Mouse (Mus musculus) lung, embryonic 15.5 days (tissue): ENCODE measurements around the gene Socs5. TPM values are rescaled to one million over a fixed set of nuclear protein-coding genes. Genes with fewer than 3 reads are reported as not detected.

Experiments used
- ATAC-seq: fragments of 200-750 bp; cut with Nextera tagmentation; 2 replicates; pipeline ENCODE4 v1.8.0; 2017; ENCODE audit warnings: moderate number of reproducible peaks, borderline replicate concordance; ENCODE audit not compliant: low FRiP score, low TSS enrichment; ENCODE audit errors: extremely low read depth
- H3K27ac ChIP-seq: fragments of 300-500 bp; sonication (generic); 2 replicates; pipeline ENCODE4 v1.5.1; 2015; ENCODE audit warnings: moderate library complexity, mild to moderate bottlenecking, inconsistent platforms
- H3K27me3 ChIP-seq: fragments of 300-500 bp; sonication (generic); 2 replicates; pipeline ENCODE4 v1.6.1; 2015; ENCODE audit warnings: inconsistent platforms
- H3K36me3 ChIP-seq: fragments of 300-500 bp; sonication (generic); 2 replicates; pipeline ENCODE4 v1.6.1; 2015; ENCODE audit warnings: inconsistent platforms
- H3K4me1 ChIP-seq: fragments of 300-500 bp; sonication (generic); 2 replicates; pipeline ENCODE4 v1.6.1; 2015; ENCODE audit warnings: inconsistent platforms
- H3K4me2 ChIP-seq: fragments of 300-500 bp; sonication (generic); 2 replicates; pipeline ENCODE4 v1.6.1; 2015; ENCODE audit warnings: inconsistent platforms, mild to moderate bottlenecking, moderate library complexity
- H3K4me3 ChIP-seq: fragments of 300-500 bp; sonication (generic); 2 replicates; pipeline ENCODE4 v1.5.1; 2015; ENCODE audit warnings: mild to moderate bottlenecking, inconsistent platforms
- H3K9ac ChIP-seq: fragments of 300-500 bp; sonication (generic); 2 replicates; pipeline ENCODE4 v1.6.1; 2015; ENCODE audit warnings: inconsistent platforms
- H3K9me3 ChIP-seq: fragments of 300-500 bp; sonication (generic); 2 replicates; pipeline ENCODE4 v1.6.1; 2016; ENCODE audit warnings: inconsistent platforms
- WGBS: fragments of 180-500 bp; shearing (Covaris S2); methylation state at CpG from one replicate; pipeline ENCODE4 v1.1.7; 2015; 5-methylcytosine and 5-hydroxymethylcytosine counted together
- polyA plus RNA-seq: library from polyadenylated mRNA; unstranded; fragments of >200 nt; fragmentation: Nextera tagmentation; extraction: Ambion mirVana; gene quantifications from 2 replicates; pipeline ENCODE4 v1.2.1, GENCODE M21; 2015

The Socs5 gene
- polyA plus RNA-seq, 1 experiment from 2014 or later, result 14.2 TPM

DNA sequence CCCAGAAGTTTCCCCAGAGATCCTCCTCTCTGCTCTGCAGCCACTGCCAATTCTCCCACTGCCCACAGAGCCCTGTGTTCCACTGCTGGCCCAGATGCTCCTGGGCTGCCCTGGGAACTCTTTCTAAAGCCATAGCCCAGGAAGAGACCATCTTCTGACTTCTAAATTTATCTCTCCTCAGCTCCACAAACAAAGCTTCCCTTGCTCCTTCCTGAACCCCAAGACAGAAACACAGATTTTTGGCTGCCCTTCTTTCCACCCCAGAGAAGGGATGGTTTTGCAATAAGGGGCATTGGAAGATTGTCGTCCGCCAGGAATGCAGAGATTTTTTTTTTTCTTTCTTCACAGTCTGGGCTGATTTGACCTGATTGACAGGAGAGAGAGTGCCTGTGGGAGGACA, 66.5 kb downstream of the Socs5 start:
- peak; percentile 43; the same call in 1 of the 2 replicates for ATAC-seq

DNA sequence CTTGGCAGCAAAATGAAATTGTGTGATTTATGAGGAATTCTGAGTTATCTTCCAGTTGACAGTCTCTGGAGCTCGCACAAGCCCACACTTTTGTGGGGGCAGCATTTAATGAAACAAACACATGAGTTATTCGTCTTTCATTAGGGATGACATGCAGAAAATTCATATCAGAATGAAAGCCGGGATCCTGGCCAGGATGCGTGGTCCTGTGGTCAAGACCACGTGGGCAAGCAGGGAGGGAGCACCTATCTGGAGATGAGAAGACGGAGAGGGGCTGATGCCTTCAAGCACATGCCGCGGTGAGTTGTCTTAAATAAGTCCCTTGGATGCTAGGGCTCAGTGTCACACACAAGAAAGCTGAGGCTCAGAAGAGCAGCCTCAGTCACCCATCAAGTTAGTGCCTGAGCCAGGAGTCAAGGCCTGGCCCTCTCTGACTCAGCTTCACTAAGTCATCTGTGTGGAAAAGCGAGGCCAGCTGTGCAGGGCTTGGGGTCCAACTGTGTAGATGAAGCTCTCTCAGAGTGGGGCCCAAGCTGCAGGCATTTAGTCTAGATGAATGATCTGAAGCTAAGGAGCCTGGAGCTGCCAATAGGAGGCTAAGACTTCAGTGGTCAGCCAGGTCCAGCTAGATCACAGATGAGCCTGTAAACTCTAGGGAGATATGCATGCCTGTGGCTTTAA, 67.3 kb downstream of the Socs5 start:
- H3K4me1 ChIP-seq, result peaks cover 43% of the 10 kb centered on the region
- H3K27me3 ChIP-seq, result no peaks in the 10 kb centered on the region
- peak overlapping the region; percentile 73 for H3K27ac ChIP-seq
- H3K4me2 ChIP-seq, result no peak overlapping the region
- H3K9ac ChIP-seq, result no peak overlapping the region
- H3K4me3 ChIP-seq, result no peak overlapping the region
- no peaks in the 10 kb centered on the region for H3K9me3 ChIP-seq
- no peaks in the 10 kb centered on the region for H3K36me3 ChIP-seq
- WGBS, result 55% methylated on average over 9 of the region's 9 CpGs
- ATAC-seq, result peak; percentile 40; the same call in 1 of the 2 replicates

More for the DNA sequence above, 66.5 kb downstream of the Socs5 start:
- H3K36me3 ChIP-seq, result no peaks in the 10 kb centered on the region
- no peaks in the 10 kb centered on the region for H3K27me3 ChIP-seq
- H3K9me3 ChIP-seq, result no peaks in the 10 kb centered on the region
- H3K27ac ChIP-seq, result peak overlapping the region; percentile 73
- H3K4me2 ChIP-seq, result no peak overlapping the region
- 40% methylated on average over 2 of the region's 2 CpGs for WGBS
- no peak overlapping the region for H3K4me3 ChIP-seq
- peaks cover 38% of the 10 kb centered on the region for H3K4me1 ChIP-seq
- no peak overlapping the region for H3K9ac ChIP-seq

DNA sequence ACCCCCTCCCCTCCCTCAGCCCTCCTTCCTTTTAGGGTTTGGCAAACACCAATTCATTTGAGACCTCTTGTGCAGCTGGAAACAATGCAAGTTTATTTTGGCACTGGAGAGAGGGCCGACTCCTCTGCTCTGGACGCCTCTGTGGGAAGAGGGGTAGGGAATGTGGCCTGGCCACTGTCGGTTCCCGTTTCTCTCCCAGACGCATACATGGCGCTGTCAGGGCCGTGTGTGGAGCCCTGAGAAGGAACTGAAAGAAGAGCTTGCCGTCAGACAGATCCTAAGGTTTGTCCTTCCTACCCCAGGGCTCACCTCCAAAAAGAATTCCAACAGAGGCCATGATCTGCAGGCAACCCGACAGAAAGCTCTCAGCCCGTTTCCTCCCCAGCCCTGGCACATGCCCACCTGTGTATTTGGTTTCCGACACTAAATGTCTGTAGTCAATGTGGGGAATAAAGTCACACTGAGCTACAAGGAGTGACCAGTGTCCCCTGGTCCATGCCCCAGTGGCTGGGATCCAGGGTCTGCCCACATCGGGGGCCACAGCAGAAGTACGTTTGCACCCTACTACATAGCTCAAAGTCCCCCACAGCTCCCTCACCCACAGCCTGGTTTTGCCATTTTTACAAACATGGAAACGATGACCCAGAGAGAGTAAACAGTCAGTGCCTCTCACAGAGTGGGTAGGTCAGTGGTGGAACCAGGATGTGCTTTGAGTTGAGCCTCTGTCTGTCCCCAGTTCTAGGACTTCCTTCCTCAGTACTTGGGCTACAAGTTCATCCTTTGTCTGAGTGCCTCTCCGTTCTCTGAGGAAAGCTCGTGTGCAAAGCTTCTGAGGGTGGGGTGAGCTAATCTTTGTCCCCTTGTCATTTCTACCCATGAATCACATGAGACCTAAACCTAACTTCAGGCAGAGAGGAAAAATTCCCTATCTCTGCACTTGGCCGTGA, 68.9 kb downstream of the Socs5 start:
- Histone ChIP-seq H3K9ac (no peak overlapping the region), H3K9me3 (no peaks in the 10 kb centered on the region), H3K27ac (peak overlapping the region; percentile 73), H3K4me3 (no peak overlapping the region), H3K27me3 (no peaks in the 10 kb centered on the region), H3K36me3 (no peaks in the 10 kb centered on the region), H3K4me1 (peaks cover 43% of the 10 kb centered on the region), H3K4me2 (no peak overlapping the region)
- ATAC-seq, result peak; percentile 39; the same call in 1 of the 2 replicates
- WGBS, result 43% methylated on average over 17 of the region's 17 CpGs

DNA sequence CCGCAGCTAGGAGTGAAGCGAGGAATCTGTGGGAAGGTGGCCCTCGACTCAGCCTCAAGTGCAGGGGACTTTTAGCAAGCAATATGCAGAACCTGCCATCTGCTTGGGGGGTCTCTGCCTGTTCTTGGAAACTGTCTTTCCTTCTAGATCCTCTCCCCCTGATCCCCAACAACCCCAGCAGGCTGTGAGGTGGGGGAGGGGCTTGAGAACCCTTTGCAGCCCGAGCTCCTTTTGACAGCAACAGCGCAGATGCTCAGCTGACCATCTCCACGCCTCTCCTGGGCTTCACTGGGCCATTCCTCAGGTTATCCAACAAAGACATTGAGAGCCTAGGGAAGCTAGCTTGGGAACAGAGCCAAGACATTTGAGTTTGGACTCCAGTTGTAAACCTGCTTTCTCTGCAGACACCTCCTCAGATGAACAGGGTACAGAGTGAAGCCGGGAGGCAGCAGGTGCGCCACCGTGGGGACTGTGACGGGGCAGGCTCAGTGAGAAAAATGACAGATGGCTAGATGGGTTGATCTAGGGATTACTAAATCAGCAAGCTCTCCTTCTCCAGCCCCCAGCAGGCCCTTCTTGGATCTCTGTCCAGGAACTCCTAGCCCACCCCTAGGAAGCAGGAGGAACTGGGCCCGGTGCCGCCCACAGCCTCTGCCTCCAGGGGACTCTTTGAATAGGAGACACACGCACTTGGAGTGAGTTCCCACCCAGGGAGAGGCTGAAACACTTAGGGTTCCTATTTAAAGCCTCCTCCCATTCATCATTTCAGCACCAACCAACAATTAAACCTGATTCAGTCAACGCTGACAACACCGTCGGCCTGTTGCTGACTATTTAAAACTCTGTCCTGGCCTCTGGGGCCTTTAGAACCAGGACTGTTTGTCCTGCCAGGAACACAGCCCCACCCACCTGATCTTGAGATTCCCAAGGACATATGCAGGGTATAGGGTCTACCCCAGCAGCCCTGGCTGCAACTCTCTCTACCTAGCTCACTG, 71.4 kb downstream of the Socs5 start:
- Histone ChIP-seq H3K4me2 (no peak overlapping the region), H3K27ac (no peak overlapping the region), H3K9ac (no peak overlapping the region), H3K36me3 (no peaks in the 10 kb centered on the region), H3K27me3 (no peaks in the 10 kb centered on the region), H3K9me3 (no peaks in the 10 kb centered on the region), H3K4me3 (no peak overlapping the region), H3K4me1 (peaks cover 42% of the 10 kb centered on the region)
- no peak for ATAC-seq
- 38% methylated on average over 16 of the region's 16 CpGs for WGBS

DNA sequence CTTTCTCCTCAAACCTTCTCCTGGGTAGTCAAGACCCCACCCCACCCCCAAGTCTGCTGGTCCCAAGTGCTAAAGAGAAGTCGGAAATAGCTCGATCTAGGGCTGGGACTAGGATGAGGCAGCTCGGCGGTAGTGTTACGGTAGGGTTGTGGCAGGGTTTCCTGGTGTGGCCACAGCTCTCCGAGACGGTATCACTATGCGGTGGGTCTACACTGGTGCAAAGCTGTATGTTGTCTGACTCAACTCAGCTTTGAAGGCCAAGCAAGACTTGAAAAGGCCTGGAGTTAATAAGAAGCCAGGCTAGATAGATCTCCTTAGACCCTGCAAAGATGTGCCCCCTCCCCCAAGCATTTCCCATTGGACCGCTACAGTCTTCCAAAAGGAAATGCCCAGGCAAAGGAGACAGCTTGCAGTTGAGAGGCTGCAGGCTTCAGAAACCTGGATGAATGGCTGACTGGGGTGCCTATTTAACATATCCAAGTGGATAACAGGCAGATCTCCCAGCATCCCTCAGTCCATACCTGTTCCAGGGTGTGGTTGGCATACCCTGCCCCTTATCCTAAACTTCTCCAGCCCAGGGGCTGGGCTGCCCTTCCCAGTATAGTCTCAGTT, 72.6 kb downstream of the Socs5 start:
- Histone ChIP-seq H3K9me3 (no peaks in the 10 kb centered on the region), H3K27ac (no peak overlapping the region), H3K27me3 (no peaks in the 10 kb centered on the region), H3K9ac (no peak overlapping the region), H3K4me2 (no peak overlapping the region), H3K36me3 (no peaks in the 10 kb centered on the region), H3K4me3 (no peak overlapping the region), H3K4me1 (peaks cover 30% of the 10 kb centered on the region)
- no peak; the same call in 1 of the 2 replicates for ATAC-seq
- 72% methylated on average over 9 of the region's 9 CpGs for WGBS

DNA sequence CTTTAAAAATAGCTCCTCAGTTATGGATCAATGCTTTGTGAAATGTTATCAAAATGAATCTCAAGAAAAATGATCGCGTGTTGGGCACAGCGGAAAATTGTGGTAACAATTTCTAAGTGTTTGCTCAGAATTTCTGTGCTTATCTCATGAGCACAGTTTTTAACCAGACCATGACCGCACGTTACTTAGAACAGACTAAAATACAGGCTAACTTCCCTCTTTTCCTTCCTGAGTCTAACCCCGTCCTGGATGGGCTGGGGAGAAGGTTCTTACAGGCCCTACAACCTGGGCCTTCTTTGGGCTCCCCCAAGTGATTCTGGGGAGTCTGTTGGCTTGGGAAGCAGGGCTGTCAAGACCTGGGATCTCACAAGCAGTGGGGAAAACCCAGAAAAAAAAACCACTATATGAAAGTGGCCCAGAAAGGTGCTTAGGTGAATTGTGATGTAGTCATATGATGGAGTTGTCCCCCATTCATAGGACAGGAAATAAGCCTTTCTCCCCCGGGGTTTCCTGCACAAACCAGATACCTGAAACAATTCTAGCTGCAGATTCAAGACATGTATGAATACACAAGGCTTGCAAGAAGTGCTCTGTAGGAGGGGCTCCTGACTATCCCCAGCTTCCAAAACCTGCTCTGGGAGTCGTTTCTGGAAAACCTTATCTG, 74.3 kb downstream of the Socs5 start:
- H3K4me2 ChIP-seq, result no peak overlapping the region
- no peaks in the 10 kb centered on the region for H3K9me3 ChIP-seq
- H3K9ac ChIP-seq, result no peak overlapping the region
- no peak overlapping the region for H3K27ac ChIP-seq
- no peak for ATAC-seq
- 61% methylated on average over 8 of the region's 8 CpGs for WGBS
- no peaks in the 10 kb centered on the region for H3K27me3 ChIP-seq
- H3K4me3 ChIP-seq, result no peak overlapping the region
- H3K36me3 ChIP-seq, result no peaks in the 10 kb centered on the region
- H3K4me1 ChIP-seq, result peaks cover 24% of the 10 kb centered on the region

DNA sequence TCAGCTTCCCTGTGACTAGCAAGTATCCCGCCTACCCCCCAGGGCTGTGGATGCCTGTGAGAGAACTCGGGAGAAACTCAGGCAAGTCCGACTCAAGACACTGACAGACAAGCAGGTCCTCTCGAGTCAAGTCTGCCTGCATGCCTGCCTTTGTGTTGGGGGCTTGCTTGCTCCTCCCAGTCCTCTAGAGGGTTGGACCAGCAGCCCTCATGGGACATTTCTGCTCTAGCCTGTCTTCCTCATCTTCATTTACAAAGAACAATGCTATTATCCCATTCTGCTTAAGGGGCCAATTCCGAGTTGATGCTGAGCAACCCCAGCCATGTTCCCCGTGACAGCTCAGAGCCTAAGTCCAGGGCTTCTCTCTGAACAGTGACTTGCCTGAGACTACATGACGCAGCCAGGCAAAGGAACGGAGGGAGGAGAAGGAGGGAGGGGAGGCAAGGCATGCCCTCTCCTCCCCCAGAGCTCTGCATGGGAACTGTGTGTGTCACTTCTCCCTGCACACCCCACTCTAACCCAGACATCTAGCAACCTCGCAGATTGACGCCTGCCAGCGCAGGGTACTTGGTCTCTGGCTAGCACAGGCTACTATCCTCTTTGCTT, 78.1 kb downstream of the Socs5 start:
- Histone ChIP-seq H3K27me3 (no peaks in the 10 kb centered on the region), H3K36me3 (no peaks in the 10 kb centered on the region), H3K27ac (no peak overlapping the region), H3K4me3 (no peak overlapping the region), H3K4me1 (peaks cover 14% of the 10 kb centered on the region), H3K4me2 (no peak overlapping the region), H3K9ac (no peak overlapping the region), H3K9me3 (no peaks in the 10 kb centered on the region)
- no peak for ATAC-seq
- WGBS, result 37% methylated on average over 11 of the region's 11 CpGs

DNA sequence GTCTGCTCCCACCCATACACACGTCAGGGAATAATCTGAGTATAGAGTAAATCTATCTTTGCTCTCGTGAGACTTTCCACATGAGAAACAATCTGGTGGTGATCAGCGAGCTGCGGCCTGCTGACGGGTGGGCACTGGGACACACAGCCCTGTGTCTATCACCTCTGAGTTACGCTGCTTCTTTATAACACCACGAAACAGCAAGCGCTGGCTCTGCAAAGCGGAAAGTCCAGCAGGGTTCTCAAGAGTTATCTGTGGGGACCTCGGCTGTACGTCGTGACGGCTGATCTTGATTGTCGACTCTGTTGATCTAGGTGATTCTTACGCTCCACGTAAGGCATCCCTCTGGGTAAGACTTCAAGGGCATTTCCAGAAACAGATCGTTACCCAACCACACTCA, 79.5 kb downstream of the Socs5 start:
- H3K4me1 ChIP-seq, result peaks cover 14% of the 10 kb centered on the region
- H3K9me3 ChIP-seq, result no peaks in the 10 kb centered on the region
- H3K36me3 ChIP-seq, result no peaks in the 10 kb centered on the region
- H3K4me2 ChIP-seq, result no peak overlapping the region
- H3K27me3 ChIP-seq, result no peaks in the 10 kb centered on the region
- WGBS, result 53% methylated on average over 17 of the region's 17 CpGs
- H3K27ac ChIP-seq, result no peak overlapping the region
- ATAC-seq, result no peak
- H3K9ac ChIP-seq, result no peak overlapping the region
- no peak overlapping the region for H3K4me3 ChIP-seq
